Mouse (Mus musculus) spleen, postnatal 14 days (tissue): Measurements from ENCODE around the gene Cpm.

Source experiments
- DNase-seq, 2 experiments: peaks; one replicate each; pipeline ENCODE4 v3.0.0; 2021 to 2022; ENCODE audit warnings: low spot score in 2 of 2

Cpm gene

GRCm38 (mm10) chr10:117688204-117689151 lies 59.2 kb downstream of the Cpm start:
- DNase-seq = peak in 1 of 2 experiments; percentile 30

- no peak for DNase-seq
These were observed 60.2 kb downstream of the Cpm start for GRCm38 (mm10) chr10:117689297-117690100.

- DNase-seq = no peak
These were observed 60.7 kb downstream of the Cpm start for GRCm38 (mm10) chr10:117690101-117690352.

- DNase-seq = no peak
These were observed 61.5 kb downstream of the Cpm start for GRCm38 (mm10) chr10:117690770-117691296.

GRCm38 (mm10) chr10:117691389-117691968 lies 62.2 kb downstream of the Cpm start:
- DNase-seq = no peak

GRCm38 (mm10) chr10:117692173-117692572 lies 62.9 kb downstream of the Cpm start:
- DNase-seq = no peak

GRCm38 (mm10) chr10:117692953-117693352 lies 63.7 kb downstream of the Cpm start:
- DNase-seq = no peak

- no peak for DNase-seq
These were observed 65.1 kb downstream of the Cpm start for GRCm38 (mm10) chr10:117694255-117694953.

GRCm38 (mm10) chr10:117695027-117695426 lies 65.7 kb downstream of the Cpm start:
- DNase-seq = no peak

- no peak for DNase-seq
These were observed 66.3 kb downstream of the Cpm start for GRCm38 (mm10) chr10:117695605-117696004.

GRCm38 (mm10) chr10:117696021-117696826 lies 66.9 kb downstream of the Cpm start:
- no peak for DNase-seq

GRCm38 (mm10) chr10:117696827-117697560 lies 67.7 kb downstream of the Cpm start:
- no peak for DNase-seq

- DNase-seq = no peak
These were observed 68.3 kb downstream of the Cpm start for GRCm38 (mm10) chr10:117697561-117698115.

- no peak for DNase-seq
These were observed 69.2 kb downstream of the Cpm start for GRCm38 (mm10) chr10:117698313-117699138.

- no peak for DNase-seq
These were observed 70.6 kb downstream of the Cpm start for GRCm38 (mm10) chr10:117699914-117700313.

- no peak for DNase-seq
These were observed 71.2 kb downstream of the Cpm start for GRCm38 (mm10) chr10:117700450-117700849.

- DNase-seq = no peak
These were observed 71.9 kb downstream of the Cpm start for GRCm38 (mm10) chr10:117701034-117701829.
